Mouse (Mus musculus) bone marrow, adult 2 months (tissue): ENCODE results near the gene Tsc2.

Experiments used
- CTCF ChIP-seq: fragments of 200-500 bp; IDR thresholded peaks from 2 replicates; pipeline ENCODE4 v1.5.1; 2011; ENCODE audit warnings: low read length, control low read depth; ENCODE audit not compliant: control insufficient read depth, insufficient read depth
- POLR2A ChIP-seq: fragments of 200-500 bp; IDR thresholded peaks from 2 replicates; pipeline ENCODE4 v1.6.1; 2011; ENCODE audit warnings: low read depth, mild to moderate bottlenecking, control low read depth, low read length, borderline replicate concordance; ENCODE audit not compliant: control insufficient read depth

DNA sequence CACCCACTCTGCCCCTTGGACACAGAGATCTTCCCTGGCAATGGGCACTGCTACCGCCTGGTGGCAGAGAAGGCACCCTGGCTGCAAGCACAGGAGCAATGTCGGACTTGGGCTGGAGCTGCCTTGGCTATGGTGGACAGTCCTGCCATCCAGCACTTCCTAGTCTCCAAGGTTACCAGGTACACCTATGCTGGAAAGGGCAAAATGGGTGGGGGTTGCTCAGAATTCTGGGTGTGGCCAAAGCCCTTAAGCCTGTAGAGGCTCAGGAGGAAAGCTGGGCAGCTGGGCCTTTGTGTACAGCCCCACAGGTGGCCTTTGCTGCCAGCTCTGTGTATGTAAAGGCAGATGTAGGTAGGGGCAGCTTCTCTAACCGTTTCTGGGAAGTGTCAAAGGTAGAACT is 66.6 kb downstream of the Tsc2 start:
- TF ChIP-seq CTCF = no peak
- no peak for TF ChIP-seq POLR2A
